Mouse (Mus musculus): ENCODE results near the gene Atf3. TPM values are rescaled to one million over a fixed set of nuclear protein-coding genes. Genes with fewer than 3 reads are reported as not detected.
A peak's percentile ranks its signal among the peaks of the same experiment; 100 is the strongest.

Atf3 gene
- polyA plus RNA-seq, 1 experiment from 2014 or later: 6.5 TPM

DNA sequence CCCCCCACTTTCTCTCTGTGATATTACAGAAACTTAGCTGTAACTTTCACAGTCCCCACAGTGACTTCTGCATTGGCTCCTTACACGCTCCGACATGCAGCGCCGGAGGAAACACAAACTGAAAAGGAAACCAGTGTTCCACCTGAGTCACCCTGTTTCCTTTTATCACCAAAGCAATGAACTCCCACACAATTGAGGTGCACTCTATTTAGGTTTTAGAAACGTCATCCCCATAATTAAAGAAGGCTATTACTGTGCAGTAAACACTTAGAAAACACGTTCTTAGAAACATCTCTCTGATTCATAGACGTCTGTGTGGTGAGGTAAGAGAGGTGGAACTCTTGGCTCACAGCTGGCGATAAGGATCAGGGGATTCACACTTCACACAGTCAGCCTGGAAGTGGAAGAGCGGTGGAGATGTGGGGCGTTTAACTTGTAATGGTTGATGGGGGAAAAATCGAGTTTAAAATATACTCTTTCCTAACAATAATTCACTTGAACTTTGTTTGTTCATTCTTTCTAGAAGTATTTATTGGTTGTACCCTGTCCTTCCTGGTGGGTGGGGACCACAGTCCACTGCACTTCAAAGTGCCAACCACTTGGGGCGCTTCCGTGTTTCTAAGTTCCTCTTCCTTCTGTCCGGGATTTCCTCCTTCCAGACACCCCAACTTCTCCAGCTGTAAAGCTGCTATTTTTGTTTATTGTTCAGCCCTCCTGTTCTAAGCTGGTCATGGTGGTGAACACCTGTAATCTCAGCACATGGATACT, 24.0 kb downstream of the Atf3 start:
- H3K4me3 ChIP-seq (ENCODE audit: low read depth, low read length): no peak overlapping the region
- H3K36me3 ChIP-seq (ENCODE audit: control insufficient read depth, insufficient read depth, low read length): no peaks in the 10 kb centered on the region
- peak overlapping the region; percentile 56 for H3K27ac ChIP-seq (replicated peaks)
- peak; percentile 87 for ATAC-seq (ENCODE audit: low FRiP score, low TSS enrichment)
- peak; percentile 66 for TF ChIP-seq CTCF (IDR thresholded peaks at IDR 0.05; ENCODE audit: low read depth)
- TF ChIP-seq EP300 (optimal IDR thresholded peaks at IDR 0.05): peak; percentile 71
- DNase-seq (ENCODE audit: low spot score): peak; percentile 62
- 24% methylated on average over 14 of the region's 14 CpGs for WGBS
- H3K4me2 ChIP-seq (replicated peaks; ENCODE audit: low read depth): peak overlapping the region; percentile 11; the same call in 1 of the 2 replicates
- H3K9ac ChIP-seq (ENCODE audit: low read length): no peak overlapping the region
- no peaks in the 10 kb centered on the region for H3K4me1 ChIP-seq (replicated peaks; ENCODE audit: control insufficient read depth, insufficient read depth)
- H3K9me3 ChIP-seq (ENCODE audit: control insufficient read depth, low read length): no peaks in the 10 kb centered on the region
- no peaks in the 10 kb centered on the region for H3K27me3 ChIP-seq (ENCODE audit: control insufficient read depth, insufficient read depth, low read length)

DNA sequence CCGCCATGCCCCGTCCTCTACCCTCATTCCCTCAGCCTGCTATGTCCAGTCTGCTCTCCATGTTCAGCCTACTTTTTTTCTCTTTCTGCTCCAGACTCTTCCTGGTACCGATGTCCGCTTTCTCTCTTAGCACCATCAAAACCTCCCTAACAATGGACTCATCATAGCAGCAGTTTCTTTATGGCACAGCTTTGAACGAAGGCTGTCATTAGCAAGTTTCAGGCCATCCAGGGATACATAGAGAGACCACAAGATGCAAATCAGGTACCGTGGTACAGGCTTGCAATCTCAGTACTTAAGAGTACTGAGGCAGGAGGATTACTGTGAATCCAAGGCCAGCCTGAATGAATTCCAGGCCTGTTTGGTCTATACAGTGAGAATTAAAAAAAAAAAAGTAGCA, 25.1 kb downstream of the Atf3 start:
- no peak overlapping the region for H3K9ac ChIP-seq (ENCODE audit: low read length)
- H3K27ac ChIP-seq (replicated peaks): no peak overlapping the region
- TF ChIP-seq EP300 (optimal IDR thresholded peaks at IDR 0.05) (no peak), CTCF (IDR thresholded peaks at IDR 0.05; ENCODE audit: low read depth) (no peak)
- no peaks in the 10 kb centered on the region for H3K4me1 ChIP-seq (replicated peaks; ENCODE audit: control insufficient read depth, insufficient read depth)
- no peak for DNase-seq (ENCODE audit: low spot score)
- H3K4me2 ChIP-seq (replicated peaks; ENCODE audit: low read depth): no peak overlapping the region
- WGBS: 87% methylated on average over 6 of the region's 6 CpGs
- no peak overlapping the region for H3K4me3 ChIP-seq (ENCODE audit: low read depth, low read length)
- H3K27me3 ChIP-seq (ENCODE audit: control insufficient read depth, insufficient read depth, low read length): no peaks in the 10 kb centered on the region
- no peaks in the 10 kb centered on the region for H3K36me3 ChIP-seq (ENCODE audit: control insufficient read depth, insufficient read depth, low read length)
- no peak for ATAC-seq (ENCODE audit: low FRiP score, low TSS enrichment)
- H3K9me3 ChIP-seq (ENCODE audit: control insufficient read depth, low read length): no peaks in the 10 kb centered on the region

DNA sequence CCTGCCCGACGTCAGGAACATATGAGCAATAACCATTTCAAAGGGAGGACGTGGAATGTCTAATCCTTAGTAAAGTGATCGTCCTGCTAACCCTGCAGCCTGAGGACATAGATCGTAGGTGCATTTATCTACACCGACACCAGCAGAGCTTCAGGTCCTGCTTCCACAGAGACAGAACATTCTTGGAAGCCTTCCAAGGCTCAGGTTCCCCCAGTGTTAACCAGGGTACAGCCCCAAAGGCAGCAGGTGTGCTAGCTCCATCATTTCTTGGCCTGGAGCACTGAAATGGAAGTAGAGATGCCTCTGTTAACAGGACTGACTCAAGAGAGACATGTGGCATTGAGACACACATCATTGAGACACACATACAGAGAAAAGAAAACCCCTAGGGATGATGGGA, 25.6 kb downstream of the Atf3 start:
- Histone ChIP-seq H3K4me1 (replicated peaks; ENCODE audit: control insufficient read depth, insufficient read depth) (no peaks in the 10 kb centered on the region), H3K9me3 (ENCODE audit: control insufficient read depth, low read length) (no peaks in the 10 kb centered on the region), H3K4me3 (ENCODE audit: low read depth, low read length) (no peak overlapping the region), H3K27ac (replicated peaks) (no peak overlapping the region), H3K9ac (ENCODE audit: low read length) (no peak overlapping the region), H3K27me3 (ENCODE audit: control insufficient read depth, insufficient read depth, low read length) (no peaks in the 10 kb centered on the region), H3K4me2 (replicated peaks; ENCODE audit: low read depth) (no peak overlapping the region), H3K36me3 (ENCODE audit: control insufficient read depth, insufficient read depth, low read length) (no peaks in the 10 kb centered on the region)
- DNase-seq (ENCODE audit: low spot score) (no peak), ATAC-seq (ENCODE audit: low FRiP score, low TSS enrichment) (no peak)
- TF ChIP-seq CTCF (IDR thresholded peaks at IDR 0.05; ENCODE audit: low read depth): no peak
- no peak for TF ChIP-seq EP300 (optimal IDR thresholded peaks at IDR 0.05)
- WGBS: 40% methylated on average over 6 of the region's 6 CpGs

DNA sequence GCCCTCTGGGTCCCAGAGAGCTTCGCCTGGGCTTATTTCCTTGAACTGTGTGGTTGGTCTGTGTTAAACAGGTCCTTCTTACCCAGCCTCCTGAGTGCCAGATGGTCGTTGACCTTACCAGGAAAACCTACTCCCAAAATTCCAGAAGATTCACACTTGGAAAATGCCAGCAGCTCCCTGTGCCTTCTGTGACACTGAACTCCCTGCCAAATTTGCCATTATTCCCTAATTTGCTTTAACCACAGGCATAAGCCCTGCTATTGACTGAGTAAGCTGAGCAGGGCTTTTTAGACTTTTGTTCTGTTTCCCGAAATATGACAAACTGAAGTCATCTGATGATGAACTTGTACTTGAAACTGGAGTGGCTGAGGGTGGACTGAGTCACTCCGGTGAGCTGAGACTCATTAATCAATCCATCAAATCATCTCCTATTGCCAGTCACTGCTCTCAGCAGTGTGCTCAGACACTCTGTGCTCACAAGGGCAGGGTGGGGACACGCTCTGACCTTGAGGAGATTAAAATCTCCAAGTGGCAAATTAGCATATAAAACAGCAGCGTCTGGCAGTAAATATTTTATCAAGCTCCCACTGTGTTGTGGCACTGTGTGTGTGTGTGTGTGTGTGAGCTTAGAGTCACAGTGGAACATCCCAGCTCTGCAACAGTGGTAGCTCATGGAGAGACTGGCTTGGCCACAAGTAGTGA, 28.0 kb downstream of the Atf3 start:
- 0 out of 2 replicates have a peak, but pooled peaks cover 3% of the 10 kb centered on the region for H3K27me3 ChIP-seq (ENCODE audit: control insufficient read depth, insufficient read depth, low read length)
- 33% methylated on average over 6 of the region's 6 CpGs for WGBS
- ATAC-seq (ENCODE audit: low FRiP score, low TSS enrichment): no peak

DNA sequence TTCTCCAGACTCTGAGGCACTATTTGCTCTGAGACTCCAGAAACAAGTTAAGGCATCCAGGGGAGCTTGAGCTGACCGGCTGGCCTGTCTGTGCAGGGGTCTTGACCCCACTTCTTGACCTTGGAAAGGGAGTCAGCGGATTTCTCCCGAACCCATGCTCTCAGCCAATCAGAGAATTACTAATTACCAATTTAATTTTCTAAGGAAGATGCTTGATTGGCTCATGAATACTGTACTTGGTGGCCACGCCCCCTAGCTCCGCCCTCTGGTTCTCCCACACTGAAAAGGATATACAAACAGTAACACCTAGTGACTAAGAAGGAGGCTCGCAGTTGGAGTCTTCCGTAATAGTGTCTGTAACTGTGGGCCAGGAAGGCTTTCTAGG, 31.5 kb downstream of the Atf3 start:
- Histone ChIP-seq H3K27ac (replicated peaks) (peak overlapping the region; percentile 40), H3K9me3 (ENCODE audit: control insufficient read depth, low read length) (no peaks in the 10 kb centered on the region), H3K4me3 (ENCODE audit: low read depth, low read length) (no peak overlapping the region), H3K27me3 (ENCODE audit: control insufficient read depth, insufficient read depth, low read length) (0 out of 2 replicates have a peak, but pooled peaks cover 3% of the 10 kb centered on the region), H3K36me3 (ENCODE audit: control insufficient read depth, insufficient read depth, low read length) (no peaks in the 10 kb centered on the region), H3K9ac (ENCODE audit: low read length) (no peak overlapping the region), H3K4me1 (replicated peaks; ENCODE audit: control insufficient read depth, insufficient read depth) (no peaks in the 10 kb centered on the region), H3K4me2 (replicated peaks; ENCODE audit: low read depth) (peak overlapping the region; percentile 91)
- TF ChIP-seq CTCF (IDR thresholded peaks at IDR 0.05; ENCODE audit: low read depth) (0 out of 2 replicates have a peak, but pooled peaks have one; percentile 26), EP300 (optimal IDR thresholded peaks at IDR 0.05) (no peak)
- WGBS: 4% methylated on average over 7 of the region's 7 CpGs
- peak; percentile 84 for DNase-seq (ENCODE audit: low spot score)
- ATAC-seq (ENCODE audit: low FRiP score, low TSS enrichment): no peak

More for the DNA sequence above, 28.0 kb downstream of the Atf3 start:
- no peaks in the 10 kb centered on the region for H3K9me3 ChIP-seq (ENCODE audit: control insufficient read depth, low read length)
- no peak for TF ChIP-seq CTCF (IDR thresholded peaks at IDR 0.05; ENCODE audit: low read depth)
- TF ChIP-seq EP300 (optimal IDR thresholded peaks at IDR 0.05): no peak
- H3K4me3 ChIP-seq (ENCODE audit: low read depth, low read length): no peak overlapping the region
- no peak overlapping the region for H3K9ac ChIP-seq (ENCODE audit: low read length)
- no peak overlapping the region for H3K27ac ChIP-seq (replicated peaks)
- H3K4me1 ChIP-seq (replicated peaks; ENCODE audit: control insufficient read depth, insufficient read depth): no peaks in the 10 kb centered on the region
- no peak for DNase-seq (ENCODE audit: low spot score)
- H3K36me3 ChIP-seq (ENCODE audit: control insufficient read depth, insufficient read depth, low read length): no peaks in the 10 kb centered on the region
- no peak overlapping the region for H3K4me2 ChIP-seq (replicated peaks; ENCODE audit: low read depth)
